Mouse (Mus musculus): ENCODE data around the gene Ccdc127. TPM values are rescaled to one million over a fixed set of nuclear protein-coding genes. Genes with fewer than 3 reads are reported as not detected.

Gene Ccdc127
- polyA plus RNA-seq, 1 experiment, result 23.1 TPM

- TF ChIP-seq CTCF (IDR thresholded peaks at IDR 0.05; ENCODE audit: low read depth, low read length), result no peak
- TF ChIP-seq POLR2A (IDR thresholded peaks at IDR 0.05; ENCODE audit: borderline replicate concordance, low read depth, low read length), result no peak
- peak within 1 kb of the TSS; percentile 3 for H3K27ac ChIP-seq (ENCODE audit: insufficient read depth, low read depth, low read length)
- H3K4me3 ChIP-seq (ENCODE audit: insufficient read depth, low read length), result peak within 1 kb of the TSS; percentile 70
- H3K4me1 ChIP-seq (ENCODE audit: control insufficient read depth, insufficient read depth, low read length), result peaks cover 3% of the 10 kb centered on the region
These were observed 32.8 kb upstream of the Ccdc127 start, which contains the start of gene Pdcd6 for GRCm38 (mm10) chr13:74317170-74317849. Gene Pdcd6, minus strand, starts transcription at chr13:74317580.

DNA sequence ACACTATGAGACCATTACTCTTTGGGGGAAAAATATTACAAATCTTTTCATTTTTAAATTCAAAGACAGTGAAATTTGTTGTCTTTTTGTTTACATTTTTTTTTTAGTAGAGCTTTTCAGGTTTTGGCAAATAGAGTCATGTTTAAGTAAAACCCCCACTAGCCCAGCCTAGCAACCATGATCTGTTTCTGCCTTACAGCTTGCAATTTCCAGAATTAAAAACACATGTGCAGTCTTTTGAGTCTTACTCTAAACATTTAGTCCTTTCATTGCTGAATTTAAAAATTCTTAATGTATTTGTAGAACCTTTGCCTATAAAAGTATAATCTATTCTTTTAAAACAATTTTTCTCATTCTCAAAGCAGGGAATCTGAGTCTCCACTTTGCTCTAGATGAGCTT lies 20.8 kb upstream of the Ccdc127 start:
- Histone ChIP-seq H3K4me3 (ENCODE audit: insufficient read depth, low read length) (no peak overlapping the region), H3K27ac (ENCODE audit: insufficient read depth, low read depth, low read length) (no peak overlapping the region)
- no peak for TF ChIP-seq POLR2A (IDR thresholded peaks at IDR 0.05; ENCODE audit: borderline replicate concordance, low read depth, low read length)
- TF ChIP-seq CTCF (IDR thresholded peaks at IDR 0.05; ENCODE audit: low read depth, low read length), result no peak

DNA sequence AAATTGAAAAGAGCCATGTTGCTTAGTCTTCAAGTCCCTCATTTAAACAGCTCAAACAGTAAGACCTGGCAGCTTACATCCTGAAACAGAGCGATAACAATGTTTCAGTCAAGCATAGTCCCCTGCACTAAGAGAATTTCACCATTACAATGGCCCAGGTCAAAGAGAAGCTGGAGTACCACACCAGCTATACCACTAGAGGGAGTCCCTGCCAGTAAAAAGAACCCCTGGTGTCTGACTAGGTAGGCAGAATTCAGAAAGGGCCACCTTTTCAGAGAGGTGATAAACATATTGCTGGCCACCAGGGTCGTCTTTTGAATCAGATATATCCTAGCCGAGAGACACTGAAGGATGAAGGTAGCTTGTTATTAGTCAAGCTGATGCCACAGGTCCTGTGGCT lies 9.1 kb upstream of the Ccdc127 start:
- Histone ChIP-seq H3K4me1 (ENCODE audit: control insufficient read depth, insufficient read depth, low read length) (no peaks in the 10 kb centered on the region), H3K27ac (ENCODE audit: insufficient read depth, low read depth, low read length) (no peak overlapping the region), H3K4me3 (ENCODE audit: insufficient read depth, low read length) (no peak overlapping the region)
- TF ChIP-seq POLR2A (IDR thresholded peaks at IDR 0.05; ENCODE audit: borderline replicate concordance, low read depth, low read length) (no peak), CTCF (IDR thresholded peaks at IDR 0.05; ENCODE audit: low read depth, low read length) (no peak)

More for the DNA sequence above, 20.8 kb upstream of the Ccdc127 start:
- H3K4me1 ChIP-seq (ENCODE audit: control insufficient read depth, insufficient read depth, low read length), result no peaks in the 10 kb centered on the region

DNA sequence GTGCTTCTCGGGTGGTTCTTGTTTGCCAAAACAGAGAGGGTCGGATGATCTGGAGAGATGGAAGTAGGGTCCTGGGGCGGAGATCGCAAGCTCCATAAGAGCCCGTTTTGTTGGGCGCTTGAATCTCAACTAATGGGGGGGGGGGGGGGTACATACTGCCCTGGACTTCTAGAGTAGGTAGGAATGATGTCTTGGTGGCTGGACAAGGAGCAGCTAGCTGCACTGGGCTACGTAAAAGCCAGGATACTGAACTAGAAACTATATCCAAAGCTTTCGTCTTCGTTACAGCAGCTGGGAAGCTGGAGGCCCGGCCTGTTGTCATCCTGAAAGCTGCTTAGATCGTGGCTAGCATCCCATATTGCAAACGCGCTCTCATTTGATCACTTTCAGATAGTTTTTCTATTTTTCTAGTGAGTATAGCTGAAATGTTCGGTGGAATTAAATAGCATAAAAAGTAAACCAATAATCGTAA lies 362 bp downstream of the Ccdc127 start:
- Histone ChIP-seq H3K4me1 (ENCODE audit: control insufficient read depth, insufficient read depth, low read length) (0 out of 2 replicates have a peak, but pooled peaks cover 8% of the 10 kb centered on the region), H3K27ac (ENCODE audit: insufficient read depth, low read depth, low read length) (peak overlapping the region; percentile 45), H3K4me3 (ENCODE audit: insufficient read depth, low read length) (peak overlapping the region; percentile 71)
- no peak for TF ChIP-seq POLR2A (IDR thresholded peaks at IDR 0.05; ENCODE audit: borderline replicate concordance, low read depth, low read length)
- no peak for TF ChIP-seq CTCF (IDR thresholded peaks at IDR 0.05; ENCODE audit: low read depth, low read length)

DNA sequence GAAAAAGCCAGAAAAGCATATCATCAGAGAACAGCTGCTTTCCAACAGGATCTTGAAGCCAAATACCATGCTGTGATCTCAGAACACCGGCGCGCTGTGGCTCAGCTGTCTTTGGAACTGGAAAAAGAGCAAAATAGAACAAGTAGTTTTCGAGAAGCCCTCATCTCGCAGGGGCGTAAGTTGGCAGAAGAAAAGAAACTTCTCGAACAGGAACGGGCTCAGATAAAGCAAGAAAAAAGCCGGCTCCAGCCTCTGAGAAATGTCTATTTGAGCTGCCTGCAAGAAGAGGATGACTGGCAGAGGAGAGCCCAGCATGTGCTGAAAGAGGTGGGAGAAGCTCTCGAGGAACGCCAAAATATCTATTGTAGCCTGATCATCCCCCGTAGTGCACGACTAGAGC lies 6.4 kb downstream of the Ccdc127 start:
- H3K4me1 ChIP-seq (ENCODE audit: control insufficient read depth, insufficient read depth, low read length), result peaks cover 5% of the 10 kb centered on the region
- H3K27ac ChIP-seq (ENCODE audit: insufficient read depth, low read depth, low read length), result no peak overlapping the region
- no peak for TF ChIP-seq POLR2A (IDR thresholded peaks at IDR 0.05; ENCODE audit: borderline replicate concordance, low read depth, low read length)
- TF ChIP-seq CTCF (IDR thresholded peaks at IDR 0.05; ENCODE audit: low read depth, low read length), result no peak
- H3K4me3 ChIP-seq (ENCODE audit: insufficient read depth, low read length), result no peak overlapping the region

DNA sequence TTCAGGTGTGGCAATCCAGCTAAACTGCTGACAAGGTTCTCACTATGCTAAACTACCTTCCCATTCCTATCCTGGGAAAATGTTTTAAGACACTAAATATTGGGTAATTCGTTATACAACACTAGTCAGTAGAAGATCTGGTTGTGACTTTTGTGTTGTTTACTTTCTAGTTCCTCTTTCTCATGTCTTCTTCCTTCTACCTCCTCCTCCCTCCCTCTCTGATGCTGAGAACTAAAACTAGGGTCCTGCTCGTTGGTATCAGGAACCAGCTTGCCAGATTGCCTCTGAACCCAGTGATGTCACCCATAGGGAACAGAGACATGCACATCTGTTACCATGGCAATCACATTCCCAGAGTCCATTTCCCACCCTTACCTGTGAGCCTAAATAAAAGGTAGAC lies 12.1 kb downstream of the Ccdc127 start:
- no peak for TF ChIP-seq CTCF (IDR thresholded peaks at IDR 0.05; ENCODE audit: low read depth, low read length)
- TF ChIP-seq POLR2A (IDR thresholded peaks at IDR 0.05; ENCODE audit: borderline replicate concordance, low read depth, low read length), result no peak
- H3K4me1 ChIP-seq (ENCODE audit: control insufficient read depth, insufficient read depth, low read length), result peaks cover 31% of the 10 kb centered on the region
- H3K4me3 ChIP-seq (ENCODE audit: insufficient read depth, low read length), result no peak overlapping the region
- peak overlapping the region; percentile 57 for H3K27ac ChIP-seq (ENCODE audit: insufficient read depth, low read depth, low read length)

DNA sequence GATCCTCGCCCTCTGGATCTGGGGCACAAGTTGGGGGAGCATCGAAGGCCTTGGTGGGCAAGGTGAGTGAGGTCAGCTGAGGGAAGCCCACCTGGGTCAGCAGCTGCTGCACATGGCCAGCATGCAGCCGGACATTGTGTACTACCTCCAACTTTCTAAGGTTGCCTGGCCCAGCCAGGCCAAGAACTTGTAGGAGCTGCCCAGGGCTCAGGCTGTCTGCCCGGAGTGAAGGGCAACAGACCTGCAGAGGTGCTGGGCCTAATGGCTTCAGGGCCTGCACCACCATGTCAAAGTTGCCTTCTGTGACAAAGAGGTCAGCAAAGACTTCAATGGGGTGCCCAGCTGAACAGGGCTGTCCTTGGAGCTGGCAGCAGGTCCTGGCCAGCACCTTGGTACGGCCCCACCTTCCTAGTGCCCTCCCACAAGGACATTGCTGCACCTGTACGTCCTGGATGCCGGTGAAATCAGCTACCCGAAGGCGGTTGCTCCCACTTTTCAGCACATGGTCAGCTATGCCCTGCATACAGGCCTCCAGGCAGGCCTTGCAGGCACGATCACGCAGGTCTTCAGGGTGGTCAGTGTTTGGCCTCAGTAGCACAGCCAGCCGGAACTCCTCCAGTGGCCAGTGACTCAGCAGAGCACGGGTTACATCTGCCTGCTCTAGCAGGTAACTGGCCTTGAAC lies 13.2 kb downstream of the Ccdc127 start:
- H3K4me3 ChIP-seq (ENCODE audit: insufficient read depth, low read length), result peak overlapping the region; percentile 40

GRCm38 (mm10) chr13:74363859-74364235 lies 13.7 kb downstream of the Ccdc127 start, which contains the start of gene Lrrc14b:
Gene Lrrc14b, minus strand, starts transcription at chr13:74364005.
- TF ChIP-seq CTCF (IDR thresholded peaks at IDR 0.05; ENCODE audit: low read depth, low read length) (peak; percentile 16; the same call in 1 of the 2 replicates), POLR2A (IDR thresholded peaks at IDR 0.05; ENCODE audit: borderline replicate concordance, low read depth, low read length) (no peak)
- Histone ChIP-seq H3K27ac (ENCODE audit: insufficient read depth, low read depth, low read length) (peak within 1 kb of the TSS; percentile 34), H3K4me3 (ENCODE audit: insufficient read depth, low read length) (peak within 1 kb of the TSS; percentile 40), H3K4me1 (ENCODE audit: control insufficient read depth, insufficient read depth, low read length) (peaks cover 35% of the 10 kb centered on the region)

More for the DNA sequence above, 13.2 kb downstream of the Ccdc127 start:
- Histone ChIP-seq H3K4me1 (ENCODE audit: control insufficient read depth, insufficient read depth, low read length) (peaks cover 35% of the 10 kb centered on the region), H3K27ac (ENCODE audit: insufficient read depth, low read depth, low read length) (peak overlapping the region; percentile 34)
- TF ChIP-seq CTCF (IDR thresholded peaks at IDR 0.05; ENCODE audit: low read depth, low read length) (no peak), POLR2A (IDR thresholded peaks at IDR 0.05; ENCODE audit: borderline replicate concordance, low read depth, low read length) (no peak)

GRCm38 (mm10) chr13:74381533-74382276 lies 31.6 kb downstream of the Ccdc127 start:
- Histone ChIP-seq H3K4me1 (ENCODE audit: control insufficient read depth, insufficient read depth, low read length) (no peaks in the 10 kb centered on the region), H3K27ac (ENCODE audit: insufficient read depth, low read depth, low read length) (no peak overlapping the region), H3K4me3 (ENCODE audit: insufficient read depth, low read length) (no peak overlapping the region)
- no peak for TF ChIP-seq CTCF (IDR thresholded peaks at IDR 0.05; ENCODE audit: low read depth, low read length)
- TF ChIP-seq POLR2A (IDR thresholded peaks at IDR 0.05; ENCODE audit: borderline replicate concordance, low read depth, low read length), result no peak
